Mouse (Mus musculus) liver, embryonic 13.5 days (tissue): ENCODE data around the gene Tbc1d22b. TPM values are rescaled to one million over a fixed set of nuclear protein-coding genes. Genes with fewer than 3 reads are reported as not detected.

Experiments
- ATAC-seq: fragments of 200-750 bp; cut with Nextera tagmentation; 2 replicates; pipeline ENCODE4 v1.8.0; 2017; ENCODE audit warnings: low read depth, mild to moderate bottlenecking, moderate number of reproducible peaks, moderate library complexity
- DNase-seq: peaks from one replicate; pipeline ENCODE4 v3.0.0; 2022
- H3K27ac ChIP-seq: fragments of 300-500 bp; sonication (generic); 2 replicates; pipeline ENCODE4 v1.5.1; 2015; ENCODE audit warnings: moderate library complexity, mild to moderate bottlenecking, inconsistent platforms
- H3K27me3 ChIP-seq: fragments of 300-500 bp; sonication (generic); 2 replicates; pipeline ENCODE4 v1.6.1; 2015; ENCODE audit warnings: mild to moderate bottlenecking, inconsistent platforms
- H3K36me3 ChIP-seq: fragments of 300-500 bp; sonication (generic); 2 replicates; pipeline ENCODE4 v1.6.1; 2015; ENCODE audit warnings: mild to moderate bottlenecking, inconsistent platforms
- H3K4me1 ChIP-seq: fragments of 300-500 bp; sonication (generic); replicated peaks from 2 replicates; pipeline ENCODE4 v1.6.1; 2015; ENCODE audit warnings: inconsistent platforms
- H3K4me2 ChIP-seq: fragments of 300-500 bp; sonication (generic); 2 replicates; pipeline ENCODE4 v1.6.1; 2015; ENCODE audit warnings: inconsistent platforms, mild to moderate bottlenecking, moderate library complexity
- H3K4me3 ChIP-seq: fragments of 300-500 bp; sonication (generic); replicated peaks from 2 replicates; pipeline ENCODE4 v1.5.1; 2015; ENCODE audit warnings: mild to moderate bottlenecking, inconsistent platforms
- H3K9ac ChIP-seq: fragments of 300-500 bp; sonication (generic); 2 replicates; pipeline ENCODE4 v1.6.1; 2015; ENCODE audit warnings: mild to moderate bottlenecking, inconsistent platforms
- H3K9me3 ChIP-seq: fragments of 300-500 bp; sonication (generic); replicated peaks from 2 replicates; pipeline ENCODE4 v1.6.1; 2016; ENCODE audit warnings: inconsistent platforms
- WGBS: fragments of 180-500 bp; shearing (Covaris S2); methylation state at CpG from one replicate; pipeline ENCODE4 v1.1.7; 2015; ENCODE audit not compliant: insufficient replicate concordance; 5-methylcytosine and 5-hydroxymethylcytosine counted together
- polyA plus RNA-seq: library from polyadenylated mRNA; unstranded; fragments of >200 nt; fragmentation: Nextera tagmentation; extraction: Ambion mirVana; gene quantifications from 2 replicates; pipeline ENCODE4 v1.2.1, GENCODE M21; 2015

Tbc1d22b gene
- polyA plus RNA-seq, 1 experiment from 2014 or later = 3.2 TPM

DNA sequence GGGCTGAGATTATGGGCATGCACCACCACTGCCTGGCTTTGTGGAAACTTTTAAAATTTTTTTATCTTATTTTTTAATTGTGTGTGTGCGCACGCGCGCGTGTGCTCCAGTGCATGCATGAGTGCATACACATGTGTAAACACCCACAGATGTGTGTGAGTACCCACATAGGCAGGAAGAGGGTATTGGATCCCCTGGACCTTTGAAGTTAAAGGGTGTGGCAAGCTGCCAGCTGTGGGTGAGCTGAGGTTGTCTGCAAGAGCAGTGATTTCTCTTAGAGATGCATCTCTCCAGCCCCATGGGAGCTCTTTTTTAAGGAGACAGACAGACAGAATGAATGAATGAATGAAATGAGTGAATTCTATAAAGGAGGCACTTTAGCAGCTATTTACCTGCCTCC lies 15.9 kb downstream of the Tbc1d22b start:
- Histone ChIP-seq H3K27ac (no peak overlapping the region), H3K9ac (no peak overlapping the region), H3K4me1 (no peaks in the 10 kb centered on the region), H3K9me3 (no peaks in the 10 kb centered on the region), H3K4me3 (no peak overlapping the region), H3K4me2 (no peak overlapping the region), H3K27me3 (no peaks in the 10 kb centered on the region), H3K36me3 (peaks cover 35% of the 10 kb centered on the region)
- no peak for DNase-seq
- 95% methylated on average over 5 of the region's 5 CpGs for WGBS
- ATAC-seq = no peak

GRCm38 (mm10) chr17:29568435-29568834 lies 18.9 kb downstream of the Tbc1d22b start:
- Histone ChIP-seq H3K9ac (no peak overlapping the region), H3K4me2 (no peak overlapping the region), H3K27ac (no peak overlapping the region), H3K4me3 (no peak overlapping the region), H3K27me3 (no peaks in the 10 kb centered on the region), H3K9me3 (no peaks in the 10 kb centered on the region), H3K4me1 (no peaks in the 10 kb centered on the region), H3K36me3 (peaks cover 59% of the 10 kb centered on the region)
- WGBS = 86% methylated on average over 15 of the region's 15 CpGs
- ATAC-seq (no peak), DNase-seq (no peak)

DNA sequence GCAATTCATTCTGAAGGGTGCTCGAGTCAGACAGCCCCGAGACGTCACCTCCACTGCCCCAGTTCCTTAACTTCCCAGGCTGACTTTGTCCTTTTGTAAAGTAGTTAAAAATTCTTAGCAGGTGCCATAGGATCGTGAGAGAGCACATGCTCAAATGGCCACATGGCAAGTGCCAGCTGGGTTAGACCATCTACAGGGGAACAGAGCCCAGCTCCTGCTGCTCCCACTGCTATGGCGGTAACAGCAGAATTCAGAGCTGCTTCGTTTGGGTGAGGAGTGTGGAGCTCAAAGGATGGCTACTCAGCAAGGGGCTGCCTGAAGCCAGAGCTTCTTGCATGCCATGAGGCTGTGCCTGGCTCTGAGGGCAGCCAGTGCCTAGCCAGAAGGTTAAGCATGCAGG lies 20.2 kb downstream of the Tbc1d22b start:
- DNase-seq (no peak), ATAC-seq (no peak)
- Histone ChIP-seq H3K4me1 (no peaks in the 10 kb centered on the region), H3K27me3 (no peaks in the 10 kb centered on the region), H3K27ac (no peak overlapping the region), H3K4me2 (no peak overlapping the region), H3K4me3 (no peak overlapping the region), H3K36me3 (peaks cover 58% of the 10 kb centered on the region), H3K9ac (no peak overlapping the region), H3K9me3 (no peaks in the 10 kb centered on the region)
- WGBS = 81% methylated on average over 6 of the region's 6 CpGs

DNA sequence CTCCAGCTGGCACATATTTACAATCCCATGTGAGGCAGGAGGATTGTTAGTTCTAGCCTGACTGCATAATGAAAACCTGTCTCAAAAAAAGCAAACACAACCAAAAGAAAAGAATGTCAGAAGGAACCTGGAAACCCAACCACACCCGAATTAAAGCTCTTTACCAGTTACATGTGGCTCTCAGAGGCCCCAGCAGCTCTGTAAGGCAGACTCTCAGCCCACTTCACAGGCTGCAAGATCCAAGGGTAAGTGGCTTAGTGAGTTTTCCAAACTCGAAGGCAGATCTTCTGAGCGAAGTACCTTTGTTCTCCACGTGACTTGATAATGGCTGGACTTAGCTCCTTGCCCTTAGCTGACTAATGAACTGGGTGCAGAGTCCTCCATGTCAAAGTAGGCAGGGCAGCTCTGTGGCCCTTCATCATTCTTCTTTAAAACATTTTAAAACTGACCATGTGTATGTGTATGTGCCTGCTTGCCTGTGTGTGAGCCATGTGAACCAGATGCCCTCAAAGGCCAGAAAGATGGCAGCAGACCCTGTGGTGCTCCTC lies 30.1 kb downstream of the Tbc1d22b start:
- Histone ChIP-seq H3K4me1 (peaks cover 37% of the 10 kb centered on the region), H3K9ac (no peak overlapping the region), H3K27me3 (no peaks in the 10 kb centered on the region), H3K4me2 (no peak overlapping the region), H3K4me3 (no peak overlapping the region), H3K36me3 (peaks cover 45% of the 10 kb centered on the region), H3K27ac (no peak overlapping the region), H3K9me3 (no peaks in the 10 kb centered on the region)
- WGBS = 69% methylated on average over 4 of the region's 4 CpGs
- DNase-seq (no peak), ATAC-seq (no peak)

- no peaks in the 10 kb centered on the region for H3K27me3 ChIP-seq
- peaks cover 43% of the 10 kb centered on the region for H3K4me1 ChIP-seq
- H3K36me3 ChIP-seq = peaks cover 24% of the 10 kb centered on the region
- ATAC-seq (peak; percentile 78), DNase-seq (no peak)
- peak overlapping the region; percentile 22; the same call in 1 of the 2 replicates for H3K9ac ChIP-seq
- H3K9me3 ChIP-seq = no peaks in the 10 kb centered on the region
- H3K27ac ChIP-seq = no peak overlapping the region; the same call in 1 of the 2 replicates
- H3K4me3 ChIP-seq = no peak overlapping the region
- peak overlapping the region; percentile 26 for H3K4me2 ChIP-seq
- WGBS = 24% methylated on average over 5 of the region's 5 CpGs
Measured at GRCm38 (mm10) chr17:29583569-29583968, 34.0 kb downstream of the Tbc1d22b start.

GRCm38 (mm10) chr17:29584306-29584705 lies 34.7 kb downstream of the Tbc1d22b start:
- no peak overlapping the region for H3K9ac ChIP-seq
- no peak for DNase-seq
- H3K4me1 ChIP-seq = peaks cover 43% of the 10 kb centered on the region
- H3K4me3 ChIP-seq = no peak overlapping the region
- H3K27ac ChIP-seq = no peak overlapping the region
- H3K9me3 ChIP-seq = no peaks in the 10 kb centered on the region
- peaks cover 16% of the 10 kb centered on the region for H3K36me3 ChIP-seq
- H3K27me3 ChIP-seq = no peaks in the 10 kb centered on the region
- WGBS = 58% methylated on average over 5 of the region's 5 CpGs
- H3K4me2 ChIP-seq = no peak overlapping the region
- ATAC-seq = no peak

- Histone ChIP-seq H3K4me2 (no peak overlapping the region), H3K4me1 (peaks cover 39% of the 10 kb centered on the region), H3K9ac (no peak overlapping the region), H3K9me3 (no peaks in the 10 kb centered on the region), H3K27me3 (no peaks in the 10 kb centered on the region), H3K27ac (no peak overlapping the region), H3K4me3 (no peak overlapping the region), H3K36me3 (peaks cover 14% of the 10 kb centered on the region; the same call in 1 of the 2 replicates)
- ATAC-seq = no peak
- WGBS = 78% methylated on average over 3 of the region's 3 CpGs
- DNase-seq = no peak
Measured at GRCm38 (mm10) chr17:29584737-29585136, 35.2 kb downstream of the Tbc1d22b start.

GRCm38 (mm10) chr17:29585446-29585845 lies 35.9 kb downstream of the Tbc1d22b start:
- DNase-seq = no peak
- no peak overlapping the region for H3K27ac ChIP-seq
- 62% methylated on average over 6 of the region's 6 CpGs for WGBS

GRCm38 (mm10) chr17:29586921-29587320 lies 37.3 kb downstream of the Tbc1d22b start:
- peaks cover 9% of the 10 kb centered on the region; the same call in 1 of the 2 replicates for H3K36me3 ChIP-seq
- WGBS = 85% methylated on average over 9 of the region's 9 CpGs
- ATAC-seq = no peak

More at GRCm38 (mm10) chr17:29585446-29585845, 35.9 kb downstream of the Tbc1d22b start:
- H3K4me3 ChIP-seq = no peak overlapping the region
- peaks cover 34% of the 10 kb centered on the region for H3K4me1 ChIP-seq
- H3K27me3 ChIP-seq = no peaks in the 10 kb centered on the region
- no peak overlapping the region for H3K4me2 ChIP-seq
- no peaks in the 10 kb centered on the region for H3K9me3 ChIP-seq
- no peak overlapping the region for H3K9ac ChIP-seq
- no peak for ATAC-seq
- H3K36me3 ChIP-seq = peaks cover 10% of the 10 kb centered on the region; the same call in 1 of the 2 replicates

GRCm38 (mm10) chr17:29589221-29589898 lies 39.8 kb downstream of the Tbc1d22b start:
- Histone ChIP-seq H3K27me3 (no peaks in the 10 kb centered on the region), H3K4me1 (peaks cover 12% of the 10 kb centered on the region), H3K9ac (no peak overlapping the region), H3K4me2 (no peak overlapping the region), H3K27ac (no peak overlapping the region), H3K9me3 (no peaks in the 10 kb centered on the region), H3K36me3 (peaks cover 3% of the 10 kb centered on the region; the same call in 1 of the 2 replicates), H3K4me3 (no peak overlapping the region)
- WGBS = 75% methylated on average over 11 of the region's 11 CpGs
- ATAC-seq (no peak), DNase-seq (no peak)

More at GRCm38 (mm10) chr17:29586921-29587320, 37.3 kb downstream of the Tbc1d22b start:
- Histone ChIP-seq H3K4me1 (peaks cover 26% of the 10 kb centered on the region), H3K4me3 (no peak overlapping the region), H3K4me2 (no peak overlapping the region), H3K27me3 (no peaks in the 10 kb centered on the region), H3K9ac (no peak overlapping the region), H3K9me3 (no peaks in the 10 kb centered on the region), H3K27ac (no peak overlapping the region)
- no peak for DNase-seq

DNA sequence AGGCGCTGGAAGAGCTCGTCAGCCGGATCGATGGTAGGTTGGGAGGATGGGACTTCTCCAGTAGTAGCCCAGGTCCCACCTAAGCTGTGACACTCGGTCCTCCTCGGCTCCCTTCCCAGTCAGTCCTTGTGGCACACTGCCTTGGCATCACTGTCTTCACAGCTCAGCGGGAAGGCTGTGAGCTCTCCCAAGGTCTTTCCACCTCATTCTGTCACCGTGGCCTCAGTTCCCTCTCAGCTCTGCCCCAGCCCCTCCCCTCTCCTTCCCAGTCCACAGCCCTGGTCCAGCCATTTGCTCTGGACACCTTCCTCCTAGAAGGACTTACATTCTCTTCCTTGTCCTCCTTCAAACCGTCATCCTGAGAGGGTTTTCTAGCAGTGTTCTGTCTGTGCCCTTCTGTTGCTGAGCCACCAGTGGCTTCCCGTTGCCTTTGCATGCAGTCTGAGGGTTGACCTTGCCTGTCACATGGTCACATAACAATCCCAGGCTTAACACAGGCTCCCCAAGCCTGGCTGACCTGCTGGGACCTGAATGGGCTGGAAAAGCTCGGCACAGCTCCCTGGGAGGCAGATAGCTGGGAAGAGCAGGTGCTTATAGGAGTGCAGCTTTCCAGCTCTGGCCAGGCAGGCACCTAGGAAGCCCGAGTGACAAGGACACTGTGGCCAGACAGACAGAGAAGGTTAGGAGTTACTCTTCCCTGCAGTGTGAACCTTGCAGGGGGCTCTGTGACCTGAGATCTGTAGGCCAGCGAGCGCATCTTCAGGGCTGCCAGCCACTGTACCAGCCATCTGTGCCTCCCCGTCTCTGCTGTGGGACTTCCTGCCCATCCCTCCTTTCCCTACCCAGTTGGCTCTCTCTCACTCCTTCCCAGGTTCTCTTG lies 46.5 kb downstream of the Tbc1d22b start:
- no peak for DNase-seq
- Histone ChIP-seq H3K4me1 (peaks cover 5% of the 10 kb centered on the region; the same call in 1 of the 2 replicates), H3K27me3 (no peaks in the 10 kb centered on the region), H3K9me3 (no peaks in the 10 kb centered on the region), H3K4me2 (no peak overlapping the region), H3K9ac (no peak overlapping the region), H3K4me3 (no peak overlapping the region), H3K27ac (no peak overlapping the region), H3K36me3 (peaks cover 28% of the 10 kb centered on the region)
- WGBS = 80% methylated on average over 15 of the region's 15 CpGs
- ATAC-seq = no peak
